Mouse (Mus musculus): Measurements from ENCODE around the gene Ccdc169. TPM values are rescaled to one million over a fixed set of nuclear protein-coding genes. Genes with fewer than 3 reads are reported as not detected.

Ccdc169 gene
- total RNA-seq, 1 experiment from 2014 or later = not detected

DNA sequence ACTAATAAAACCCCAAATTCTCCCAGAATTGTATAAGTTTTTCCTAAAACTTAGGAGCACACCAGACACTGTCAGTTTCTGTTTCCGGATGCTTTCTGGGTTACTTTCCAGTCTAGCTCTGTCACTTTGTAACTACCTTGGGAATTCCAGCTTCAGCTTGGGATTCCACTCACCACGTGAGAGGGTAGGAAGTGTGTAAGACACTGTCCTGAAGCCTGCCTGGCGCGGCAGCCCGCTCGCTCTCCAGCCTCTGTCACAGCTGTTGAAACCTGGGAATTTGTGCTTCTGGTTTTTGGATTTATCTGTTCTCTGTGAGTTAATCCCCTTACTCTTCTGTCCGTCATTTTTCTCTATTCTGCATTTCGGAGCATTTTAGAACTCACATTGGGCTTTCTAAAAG is 21.1 kb upstream of the Ccdc169 start:
- ATAC-seq (ENCODE audit: extremely low read depth, insufficient number of reproducible peaks, low FRiP score, poor library complexity, severe bottlenecking) = no peak

GRCm38 (mm10) chr3:55119275-55119898 is 17.8 kb upstream of the Ccdc169 start:
- ATAC-seq (ENCODE audit: extremely low read depth, insufficient number of reproducible peaks, low FRiP score, poor library complexity, severe bottlenecking) = no peak

- no peak for ATAC-seq (ENCODE audit: extremely low read depth, insufficient number of reproducible peaks, low FRiP score, poor library complexity, severe bottlenecking)
These were observed 14.7 kb upstream of the Ccdc169 start for GRCm38 (mm10) chr3:55122336-55122870.

DNA sequence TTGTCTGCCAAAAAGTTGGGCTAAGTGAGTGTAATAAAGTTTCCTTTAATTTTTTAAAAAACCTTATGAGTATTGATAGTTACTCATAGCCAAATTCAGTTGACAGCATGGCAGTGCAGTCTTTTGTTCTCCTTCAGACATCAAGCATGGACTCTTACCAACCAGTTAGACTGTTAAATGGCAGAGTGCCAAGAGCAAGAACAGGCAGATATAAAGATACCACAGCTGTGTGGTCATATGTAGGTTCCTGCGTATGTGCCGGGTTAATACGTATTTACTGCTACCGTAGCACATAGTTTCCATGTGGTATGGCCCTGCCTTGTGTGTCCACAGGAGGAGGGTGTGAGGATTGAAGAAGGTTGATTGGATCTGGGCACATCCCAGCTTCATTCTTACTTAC is 14.1 kb upstream of the Ccdc169 start:
- no peak for ATAC-seq (ENCODE audit: extremely low read depth, insufficient number of reproducible peaks, low FRiP score, poor library complexity, severe bottlenecking)

DNA sequence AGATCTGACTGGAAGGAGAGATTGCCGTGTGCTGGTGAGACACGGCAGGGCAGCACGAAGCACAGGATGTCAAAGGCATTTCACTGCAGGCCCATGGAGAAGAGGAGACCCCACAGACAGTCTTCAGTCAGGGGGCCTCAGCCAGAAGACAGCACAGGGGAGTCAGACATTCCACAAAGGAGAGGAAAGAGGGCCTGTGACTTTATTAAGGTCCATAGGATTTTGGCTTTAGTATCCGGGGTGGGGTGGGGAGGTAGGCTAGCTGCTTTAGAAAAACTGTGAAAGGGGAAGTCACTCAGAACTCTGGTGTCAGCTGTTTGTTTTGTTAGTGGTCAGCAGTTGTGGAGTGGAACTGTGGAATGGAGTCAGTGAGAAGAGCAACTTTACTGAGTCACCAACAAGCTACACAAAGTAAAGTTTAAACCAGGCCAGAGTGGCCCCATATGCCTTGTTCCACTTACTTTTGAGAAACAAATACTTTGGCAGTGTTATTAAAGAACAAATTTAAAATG is 7.9 kb upstream of the Ccdc169 start:
- no peak for ATAC-seq (ENCODE audit: extremely low read depth, insufficient number of reproducible peaks, low FRiP score, poor library complexity, severe bottlenecking)

- ATAC-seq (ENCODE audit: extremely low read depth, insufficient number of reproducible peaks, low FRiP score, poor library complexity, severe bottlenecking) = no peak
These were observed 5.4 kb upstream of the Ccdc169 start for GRCm38 (mm10) chr3:55131576-55132233.

GRCm38 (mm10) chr3:55139837-55140236 is 2.7 kb downstream of the Ccdc169 start:
- ATAC-seq (ENCODE audit: extremely low read depth, insufficient number of reproducible peaks, low FRiP score, poor library complexity, severe bottlenecking) = no peak

- no peak for ATAC-seq (ENCODE audit: extremely low read depth, insufficient number of reproducible peaks, low FRiP score, poor library complexity, severe bottlenecking)
These were observed 4.3 kb downstream of the Ccdc169 start for GRCm38 (mm10) chr3:55141401-55141800.

- ATAC-seq (ENCODE audit: extremely low read depth, insufficient number of reproducible peaks, low FRiP score, poor library complexity, severe bottlenecking) = no peak
These were observed 7.8 kb downstream of the Ccdc169 start for GRCm38 (mm10) chr3:55144916-55145315.

DNA sequence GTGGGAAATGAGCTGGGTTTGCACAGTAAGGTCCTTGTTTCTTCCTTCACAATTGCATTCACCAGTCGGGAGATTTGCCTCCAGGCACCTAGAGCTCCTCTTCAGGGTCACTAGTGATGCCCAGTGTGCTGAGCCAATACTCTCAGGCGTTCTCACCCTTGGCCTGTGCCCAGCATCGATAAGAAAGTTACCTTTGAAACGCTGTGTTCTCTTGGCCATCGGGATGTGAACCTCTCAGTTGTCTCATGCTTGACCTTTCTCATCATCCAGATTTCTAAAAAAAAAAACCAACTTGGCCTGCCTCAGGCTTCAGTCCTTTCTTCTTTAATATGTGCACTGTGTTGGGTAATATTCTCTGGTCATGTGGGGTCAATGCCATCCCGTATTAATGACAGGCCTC is 9.3 kb downstream of the Ccdc169 start:
- no peak for ATAC-seq (ENCODE audit: extremely low read depth, insufficient number of reproducible peaks, low FRiP score, poor library complexity, severe bottlenecking)

GRCm38 (mm10) chr3:55147156-55147555 is 10.0 kb downstream of the Ccdc169 start:
- ATAC-seq (ENCODE audit: extremely low read depth, insufficient number of reproducible peaks, low FRiP score, poor library complexity, severe bottlenecking) = no peak

- no peak for ATAC-seq (ENCODE audit: extremely low read depth, insufficient number of reproducible peaks, low FRiP score, poor library complexity, severe bottlenecking)
These were observed 11.0 kb downstream of the Ccdc169 start for GRCm38 (mm10) chr3:55148091-55148490.

- ATAC-seq (ENCODE audit: extremely low read depth, insufficient number of reproducible peaks, low FRiP score, poor library complexity, severe bottlenecking) = no peak
These were observed 14.7 kb downstream of the Ccdc169 start for GRCm38 (mm10) chr3:55151656-55152433.

DNA sequence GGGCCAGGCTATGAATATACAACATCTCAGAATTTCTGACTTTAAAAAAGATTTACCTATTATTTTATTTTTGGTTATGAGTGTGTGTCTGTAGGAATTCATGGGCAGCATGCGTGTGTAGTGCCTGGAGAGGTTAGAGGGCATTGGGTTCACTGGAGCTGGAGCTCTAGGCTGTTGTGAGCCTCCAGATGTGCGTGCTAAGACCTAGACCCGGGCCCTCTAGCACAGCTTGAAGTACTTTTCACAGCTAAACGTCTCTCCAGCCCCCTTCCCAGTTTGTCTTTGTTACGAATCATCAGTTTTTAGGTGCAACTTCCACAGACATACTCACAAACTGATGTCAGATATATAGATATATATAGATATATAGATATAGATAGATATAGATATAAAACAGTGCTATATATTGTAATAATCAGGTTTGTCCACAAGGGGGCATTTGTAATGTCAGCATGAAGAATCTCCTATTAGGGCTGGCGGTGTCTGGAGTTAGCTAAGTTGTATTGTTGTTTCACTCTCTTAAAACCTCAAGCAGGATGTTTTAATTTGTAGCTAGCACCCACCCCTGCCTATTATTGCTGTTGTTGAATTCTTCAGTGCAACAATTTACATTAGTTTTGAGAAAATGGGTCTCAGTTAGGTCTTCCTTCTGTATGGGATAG is 15.7 kb downstream of the Ccdc169 start:
- ATAC-seq (ENCODE audit: extremely low read depth, insufficient number of reproducible peaks, low FRiP score, poor library complexity, severe bottlenecking) = no peak

DNA sequence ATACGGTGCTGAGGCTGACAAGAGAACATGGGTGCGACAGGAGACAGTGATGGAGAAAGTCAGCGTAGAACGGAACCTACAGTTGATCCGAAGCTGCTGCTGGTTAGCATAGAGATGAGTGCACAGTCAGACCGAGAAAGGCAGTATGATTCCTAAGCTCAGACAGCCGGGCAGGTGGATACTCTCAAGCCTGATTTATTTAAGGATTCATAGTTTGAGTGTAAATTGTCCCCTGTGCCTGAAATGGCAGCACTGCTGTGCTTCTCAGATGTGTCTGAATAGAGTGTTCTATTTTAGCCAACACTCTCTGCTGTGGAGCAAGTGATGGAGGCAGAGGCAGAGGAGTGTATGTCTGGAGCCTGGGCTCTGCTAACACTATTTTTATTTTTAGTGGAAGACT is 17.0 kb downstream of the Ccdc169 start:
- no peak for ATAC-seq (ENCODE audit: extremely low read depth, insufficient number of reproducible peaks, low FRiP score, poor library complexity, severe bottlenecking)

- no peak for ATAC-seq (ENCODE audit: extremely low read depth, insufficient number of reproducible peaks, low FRiP score, poor library complexity, severe bottlenecking)
These were observed 20.3 kb downstream of the Ccdc169 start for GRCm38 (mm10) chr3:55157413-55157812.

DNA sequence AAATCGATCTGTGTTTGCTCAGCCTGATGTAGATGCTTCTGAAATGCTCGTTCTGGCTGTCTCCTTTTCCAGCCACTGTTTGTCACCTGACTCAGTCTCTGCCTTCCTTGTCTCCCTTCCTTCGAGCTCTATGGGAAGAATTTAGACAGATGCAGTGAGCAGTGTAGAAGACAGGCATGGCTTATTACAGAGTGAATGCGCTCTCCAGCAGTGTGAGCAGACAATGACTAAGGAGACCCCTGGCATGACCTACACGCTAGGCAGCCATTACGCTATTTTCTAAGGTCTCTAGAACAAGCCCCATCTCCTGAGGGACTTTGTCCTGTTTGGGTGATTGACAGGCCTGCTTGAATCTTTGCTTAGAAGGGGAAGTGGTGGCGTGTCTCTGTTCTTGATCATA is 24.0 kb downstream of the Ccdc169 start:
- ATAC-seq (ENCODE audit: extremely low read depth, insufficient number of reproducible peaks, low FRiP score, poor library complexity, severe bottlenecking) = no peak

- no peak for ATAC-seq (ENCODE audit: extremely low read depth, insufficient number of reproducible peaks, low FRiP score, poor library complexity, severe bottlenecking)
These were observed 26.4 kb downstream of the Ccdc169 start for GRCm38 (mm10) chr3:55163510-55163909.

- ATAC-seq (ENCODE audit: extremely low read depth, insufficient number of reproducible peaks, low FRiP score, poor library complexity, severe bottlenecking) = no peak
These were observed 35.3 kb downstream of the Ccdc169 start for GRCm38 (mm10) chr3:55172478-55172877.
